Mouse (Mus musculus): ENCODE results near the gene Dicer1.

Gene Dicer1

GRCm38 (mm10) chr12:104677371-104677924 is 74.3 kb downstream of the Dicer1 start:
- no peak for DNase-seq (ENCODE audit: low read depth)

- no peak for DNase-seq (ENCODE audit: low read depth)
Observed at GRCm38 (mm10) chr12:104676535-104677370, 75.0 kb downstream of the Dicer1 start.

- DNase-seq (ENCODE audit: low read depth) = no peak
Observed at GRCm38 (mm10) chr12:104672976-104673375, 78.8 kb downstream of the Dicer1 start.

- DNase-seq (ENCODE audit: low read depth) = no peak
Observed at GRCm38 (mm10) chr12:104672406-104672805, 79.3 kb downstream of the Dicer1 start.

GRCm38 (mm10) chr12:104667846-104668245 is 83.9 kb downstream of the Dicer1 start:
- DNase-seq (ENCODE audit: low read depth) = no peak

GRCm38 (mm10) chr12:104665951-104666350 is 85.8 kb downstream of the Dicer1 start:
- no peak for DNase-seq (ENCODE audit: low read depth)

GRCm38 (mm10) chr12:104665521-104665920 is 86.2 kb downstream of the Dicer1 start:
- DNase-seq (ENCODE audit: low read depth) = no peak

GRCm38 (mm10) chr12:104656146-104656545 is 95.6 kb downstream of the Dicer1 start:
- no peak for DNase-seq (ENCODE audit: low read depth)

GRCm38 (mm10) chr12:104655006-104655405 is 96.7 kb downstream of the Dicer1 start:
- no peak for DNase-seq (ENCODE audit: low read depth)

- DNase-seq (ENCODE audit: low read depth) = no peak
Observed at GRCm38 (mm10) chr12:104652021-104652420, 99.7 kb downstream of the Dicer1 start.

GRCm38 (mm10) chr12:104651269-104651668 is 100.5 kb downstream of the Dicer1 start:
- no peak for DNase-seq (ENCODE audit: low read depth)

- no peak for DNase-seq (ENCODE audit: low read depth)
Observed at GRCm38 (mm10) chr12:104650510-104651260, 101.1 kb downstream of the Dicer1 start.

GRCm38 (mm10) chr12:104648366-104648765 is 103.4 kb downstream of the Dicer1 start:
- DNase-seq (ENCODE audit: low read depth) = no peak

GRCm38 (mm10) chr12:104642337-104642736 is 109.4 kb downstream of the Dicer1 start:
- DNase-seq (ENCODE audit: low read depth) = no peak

GRCm38 (mm10) chr12:104640934-104641333 is 110.8 kb downstream of the Dicer1 start:
- no peak for DNase-seq (ENCODE audit: low read depth)

- DNase-seq (ENCODE audit: low read depth) = no peak
Observed at GRCm38 (mm10) chr12:104638156-104638555, 113.6 kb downstream of the Dicer1 start.

All from naive thymus-derived CD4-positive, alpha-beta T cell, adult 2 months (primary cell).